Mouse (Mus musculus): ENCODE data around the gene Gm28510. TPM values are rescaled to one million over a fixed set of nuclear protein-coding genes. Genes with fewer than 3 reads are reported as not detected.

The Gm28510 gene
- polyA plus RNA-seq (2012; rRNA removed): not detected in 2 replicates

GRCm38 (mm10) chrY:10412437-10412836, at the start of gene Gm28510:
Gm28510 (plus strand) TSS chrY:10412737.

Other genes starting within 250 kb of the Gm28510 start
- not detected in 2 replicates for gene Gm20834, start 88.1 kb upstream of the Gm28510 start, polyA plus RNA-seq (2012; rRNA removed)
- not detected in 2 replicates for gene Gm20737, start 123.3 kb downstream of the Gm28510 start, polyA plus RNA-seq (2012; rRNA removed)
- not detected in 2 replicates for gene Gm21775, start 140.7 kb downstream of the Gm28510 start, polyA plus RNA-seq (2012; rRNA removed)
- gene Gm21900, start 203.6 kb downstream of the Gm28510 start, polyA plus RNA-seq (2012; rRNA removed): not detected in 2 replicates

Data from central nervous system, embryonic 18 days (tissue).